Mouse (Mus musculus): ENCODE measurements at regions not wholly inside any gene's neighbourhood (a gene's known extent, or its start where the extent isn't known, plus 50 kb on each side); places are given as distances from the start of the nearest gene placed in this dataset.

GRCm38 (mm10) chr14:110472743-110473142, 282.2 kb downstream of the Slitrk6 start:
- TF ChIP-seq POLR2A (IDR thresholded peaks at IDR 0.05; ENCODE audit: extremely low read depth, insufficient read depth, low read length) (no peak), CTCF (IDR thresholded peaks at IDR 0.05; ENCODE audit: low read depth, low read length) (no peak)

Data from liver, adult 2 months (tissue).